Mouse (Mus musculus): ENCODE results near the gene Cxadr.

Gene Cxadr

GRCm38 (mm10) chr16:78372786-78373185 is 71.5 kb downstream of the Cxadr start:
- DNase-seq, result no peak

DNA sequence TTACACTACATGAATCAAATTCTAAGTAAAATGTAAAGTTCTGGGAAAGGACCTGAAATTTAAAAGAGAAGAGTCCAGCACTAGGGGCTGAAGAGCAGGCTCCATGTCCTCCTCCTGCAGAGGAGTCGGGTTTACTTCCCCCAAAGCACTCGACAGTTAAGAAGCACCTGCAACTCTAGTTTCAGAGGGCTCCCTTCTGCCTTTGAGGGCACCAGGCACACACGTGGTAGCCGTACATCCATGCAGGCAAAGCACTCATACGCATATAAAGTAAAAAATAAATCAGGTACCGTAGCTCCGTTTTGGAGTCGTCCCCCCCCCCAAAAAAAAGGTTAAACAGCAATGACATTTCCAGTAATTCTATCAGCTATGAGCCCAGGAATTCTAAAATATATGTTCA is 72.5 kb downstream of the Cxadr start:
- DNase-seq, result no peak

GRCm38 (mm10) chr16:78375222-78375621 is 73.9 kb downstream of the Cxadr start:
- no peak for DNase-seq

- DNase-seq, result no peak
Measured at GRCm38 (mm10) chr16:78375821-78376691, 74.8 kb downstream of the Cxadr start.

GRCm38 (mm10) chr16:78376745-78377570 is 75.7 kb downstream of the Cxadr start, which contains the start of gene Btg3:
TSS of gene Btg3 (minus strand) at chr16:78377192.
- peak; percentile 8 for DNase-seq

GRCm38 (mm10) chr16:78378493-78378892 is 77.2 kb downstream of the Cxadr start:
- DNase-seq, result no peak

GRCm38 (mm10) chr16:78389122-78389521 is 87.8 kb downstream of the Cxadr start:
- no peak for DNase-seq

DNA sequence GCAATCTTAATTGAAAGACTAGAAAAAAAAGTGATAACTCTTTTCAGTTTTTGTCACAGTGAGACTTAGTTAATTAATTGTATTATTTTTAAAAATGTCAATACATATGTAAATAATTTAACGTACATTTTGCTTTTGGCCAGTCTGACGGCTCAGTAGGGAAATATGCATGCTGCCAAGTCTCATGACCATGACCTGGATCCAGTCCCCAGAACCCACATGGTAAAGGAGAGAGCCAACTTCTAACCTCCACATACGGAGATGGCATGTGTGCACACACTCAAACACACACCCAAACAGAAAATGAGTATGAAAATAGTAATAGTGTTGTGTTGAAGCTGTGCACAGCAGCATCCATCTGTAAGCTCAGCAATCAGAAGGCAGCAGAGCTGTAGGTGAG is 88.7 kb downstream of the Cxadr start:
- no peak for DNase-seq

DNA sequence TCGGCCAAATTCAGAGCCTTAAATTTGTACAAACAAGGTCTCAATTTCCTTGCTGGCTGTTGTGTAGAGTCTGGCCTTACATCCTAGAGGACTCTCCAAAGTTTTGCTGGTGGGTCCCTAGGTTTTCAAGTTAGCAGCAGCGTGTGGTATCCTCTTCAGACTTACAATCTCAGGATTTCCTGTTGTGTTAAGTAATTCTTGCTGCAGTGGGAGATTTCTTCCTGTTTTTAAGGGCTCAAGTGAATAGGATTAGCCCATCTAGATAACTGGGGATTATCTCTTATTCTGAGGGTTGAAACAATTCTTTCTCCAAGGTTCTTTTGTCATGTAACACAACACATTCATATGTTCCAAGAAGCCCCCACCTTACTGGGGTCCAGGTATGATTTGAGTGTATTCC is 90.1 kb downstream of the Cxadr start:
- no peak for DNase-seq

DNA sequence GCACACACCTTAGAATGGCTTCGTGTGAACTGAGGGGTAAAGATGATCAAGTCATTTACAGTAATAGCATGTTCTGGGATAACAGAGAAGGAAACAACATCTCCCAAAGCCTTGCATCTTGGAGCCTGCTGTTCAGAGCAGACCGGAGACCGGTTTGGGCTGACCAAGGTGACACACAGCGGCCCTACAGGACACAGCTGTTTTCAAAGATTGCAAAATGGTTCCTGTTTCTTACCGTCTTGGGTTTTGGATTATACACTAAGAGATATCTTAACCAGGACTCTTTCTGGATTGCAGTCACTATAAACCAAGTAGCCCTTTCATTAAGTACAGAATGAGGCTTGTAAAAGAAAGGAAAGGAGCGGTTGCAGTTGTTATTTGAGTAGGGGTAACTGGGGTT is 97.4 kb downstream of the Cxadr start:
- DNase-seq, result no peak

DNA sequence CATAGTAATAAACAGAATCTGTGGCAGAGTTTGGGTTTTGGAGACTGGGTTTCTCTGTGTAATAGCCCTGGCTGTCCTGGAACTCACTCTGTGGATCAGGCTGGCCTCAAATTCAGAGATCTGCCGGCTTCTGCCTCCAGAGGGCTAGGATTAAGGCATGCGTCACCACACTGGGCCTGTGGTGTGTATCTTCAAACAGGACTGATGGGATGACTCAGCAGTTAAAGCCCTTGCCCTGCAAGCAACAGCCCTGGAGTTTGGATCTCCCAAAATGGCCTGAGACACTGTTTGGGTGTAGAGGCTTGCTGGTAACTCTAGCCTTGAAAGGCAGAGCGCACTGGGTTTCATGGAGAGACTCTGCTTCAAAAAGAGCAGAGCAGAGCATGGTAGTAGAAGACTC is 98.1 kb downstream of the Cxadr start:
- DNase-seq, result no peak

DNA sequence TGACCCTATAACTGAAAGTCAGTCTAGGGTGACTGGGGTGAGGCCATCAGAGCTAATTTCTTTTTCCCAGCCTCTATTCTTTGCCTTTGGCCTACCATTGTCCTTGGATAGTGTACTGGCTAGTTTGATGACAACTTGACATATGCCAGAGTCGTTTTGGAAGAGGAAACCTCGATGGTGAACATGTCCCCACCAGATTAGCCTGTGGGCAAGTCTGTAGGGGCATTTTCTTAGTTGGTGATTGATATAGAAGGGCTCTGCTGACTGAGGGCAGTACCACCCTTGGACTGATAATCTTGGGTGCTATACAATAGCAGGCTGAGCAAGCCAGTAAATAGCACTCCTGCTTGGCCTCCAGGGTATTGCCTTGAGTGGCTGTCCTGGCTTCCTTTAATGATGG is 101.0 kb downstream of the Cxadr start:
- DNase-seq, result no peak

- no peak for DNase-seq
Measured at GRCm38 (mm10) chr16:78406657-78407056, 105.4 kb downstream of the Cxadr start.

DNA sequence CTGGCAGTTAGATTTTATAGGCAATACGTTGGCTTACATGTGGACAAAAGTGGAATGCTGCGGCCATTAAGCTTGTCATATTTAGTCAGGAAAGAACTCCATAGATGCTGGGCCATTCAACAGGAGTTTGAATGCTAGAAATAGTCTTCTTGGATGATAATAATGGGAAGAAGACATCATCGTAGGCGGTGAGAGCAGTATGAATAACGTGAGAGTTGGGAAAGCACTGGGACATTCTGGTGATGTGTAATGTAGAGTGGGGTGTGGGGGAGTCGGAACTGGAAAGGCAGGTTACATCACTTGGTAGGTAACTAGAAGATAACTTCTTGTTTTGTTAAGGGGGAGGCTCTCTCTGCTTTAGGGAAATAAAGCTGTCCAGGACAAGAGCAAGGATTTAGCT is 106.6 kb downstream of the Cxadr start:
- DNase-seq, result no peak

Measured in cerebellum, adult 9-10 months (tissue).